Mouse (Mus musculus): ENCODE measurements around the gene Zswim8.

Gene Zswim8

GRCm38 (mm10) chr14:20771941-20772340 lies 64.6 kb downstream of the Zswim8 start:
- no peak for DNase-seq (ENCODE audit: low read depth, low spot score)

DNA sequence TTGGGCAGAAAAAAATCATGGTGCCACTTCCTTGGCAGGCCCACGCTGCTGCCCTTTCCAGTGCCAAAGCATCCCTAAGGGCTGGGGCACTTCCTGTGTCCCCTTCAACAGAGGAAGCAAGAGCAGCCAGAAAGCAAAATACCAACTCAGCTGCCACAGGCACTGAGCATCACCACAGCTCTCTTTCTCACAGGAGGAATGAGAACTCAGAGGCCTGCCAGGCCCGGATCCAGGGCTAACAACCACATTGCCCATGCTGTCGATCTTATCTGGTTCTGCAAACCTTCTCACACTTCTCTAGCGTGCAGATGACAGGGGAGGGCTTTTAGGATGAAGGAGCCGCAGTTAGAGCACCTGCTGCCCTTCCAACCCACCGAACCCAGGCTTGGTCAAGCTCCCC lies 65.5 kb downstream of the Zswim8 start:
- DNase-seq (ENCODE audit: low read depth, low spot score): no peak

Measured in skeletal muscle tissue, adult 2 months (tissue).